Mouse (Mus musculus): ENCODE results near the gene A430033K04Rik. TPM values are rescaled to one million over a fixed set of nuclear protein-coding genes. Genes with fewer than 3 reads are reported as not detected.

The A430033K04Rik gene
- 1.4 and 2.2 TPM in 2 replicates for polyA plus RNA-seq (2012; rRNA removed; ENCODE audit: low replicate concordance)

DNA sequence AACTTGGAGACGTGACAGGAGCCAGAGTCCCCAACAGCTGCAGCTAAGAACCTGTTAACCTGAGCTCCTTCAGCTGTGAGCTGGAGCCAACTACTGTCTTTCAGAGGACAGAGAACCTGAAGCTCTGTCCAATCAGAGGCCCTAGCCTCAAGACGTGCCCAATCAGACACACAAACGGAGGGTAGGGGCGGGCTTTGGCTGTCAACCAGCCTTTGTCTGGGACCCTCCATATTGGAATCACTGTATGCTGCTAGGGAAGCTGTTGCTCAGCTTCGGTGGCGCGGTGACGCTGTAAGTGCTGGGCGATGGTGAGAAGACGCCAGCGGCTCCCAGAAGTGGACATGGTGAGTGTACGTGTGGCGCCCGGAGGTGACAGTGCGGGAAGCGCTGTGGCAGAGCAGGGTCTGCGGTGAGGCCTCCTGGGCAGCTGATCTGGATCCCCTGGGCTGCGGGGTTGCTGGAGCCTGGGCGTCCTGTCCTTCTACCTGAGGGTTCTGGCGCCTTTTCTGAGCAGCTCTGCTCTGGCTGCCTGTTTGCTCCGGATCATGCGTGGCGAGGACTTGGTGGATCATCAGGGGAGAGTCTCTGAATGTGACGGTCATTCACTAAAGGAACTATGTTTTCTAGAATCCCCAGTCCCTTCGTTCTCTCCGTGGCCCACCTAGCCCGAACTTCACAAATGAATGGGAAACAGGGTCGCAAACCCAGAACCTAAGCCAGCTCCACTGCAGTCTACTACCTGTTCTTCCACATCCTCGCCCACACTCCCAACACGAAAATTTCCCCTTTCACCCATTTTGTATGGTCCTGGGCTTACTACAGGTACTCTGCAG is at the start of gene A430033K04Rik:
TSS of gene A430033K04Rik (plus strand) at position 215 of the 833 bp plus-strand sequence.

DNA sequence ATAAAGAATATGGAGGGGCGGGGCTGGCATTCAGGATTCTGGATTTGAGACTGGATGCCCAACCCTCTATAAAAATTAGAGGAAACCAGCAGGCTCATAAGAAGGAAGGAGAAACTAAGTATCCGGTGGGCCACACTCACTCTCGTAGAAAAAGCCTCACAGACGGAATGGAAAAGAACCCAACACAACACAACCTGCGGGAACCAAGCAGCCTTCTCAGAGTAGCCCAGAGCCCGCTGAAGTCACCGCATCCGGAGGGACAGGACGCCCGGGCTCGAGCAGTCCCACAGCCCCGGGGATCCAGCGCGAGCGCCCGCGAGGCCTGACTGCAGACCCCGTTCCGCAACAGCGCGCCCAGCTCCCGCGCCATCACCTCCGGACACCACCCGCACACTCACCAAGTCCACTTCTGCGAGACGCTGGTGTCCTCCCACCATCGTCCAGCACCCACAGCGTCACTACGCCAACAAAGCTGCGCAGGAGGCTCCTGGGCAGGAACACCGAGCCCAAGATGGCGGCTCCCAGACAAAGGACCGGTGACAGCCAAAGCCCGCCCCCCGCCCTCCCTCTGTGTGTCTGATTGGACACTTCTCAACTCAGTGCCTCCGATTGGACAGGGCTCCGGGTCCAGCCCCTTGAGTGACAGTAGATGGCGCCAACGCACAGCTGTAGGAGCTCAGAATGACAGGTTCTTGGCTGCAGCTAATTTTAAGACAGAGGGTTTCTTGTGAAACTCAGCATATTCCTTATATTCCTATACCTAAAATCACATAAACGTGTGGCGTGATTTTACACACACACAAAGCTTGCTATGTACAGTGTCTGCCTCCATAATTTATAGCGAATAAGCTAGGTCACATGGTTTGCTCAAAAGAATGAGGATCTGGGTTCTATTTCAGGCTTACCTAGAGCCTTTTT is 3.2 kb upstream of the A430033K04Rik start, which contains the start of gene Zfp68:
TSS of gene Zfp68 (minus strand) at position 551 of the 918 bp plus-strand sequence.

Other genes with a start within 250 kb of the A430033K04Rik start
- gene Zfp157, start 181.4 kb upstream of the A430033K04Rik start, polyA plus RNA-seq (2012; rRNA removed; ENCODE audit: low replicate concordance), result 2.8 and 4.3 TPM in 2 replicates
- gene 1700123K08Rik, start 58.1 kb upstream of the A430033K04Rik start, polyA plus RNA-seq (2012; rRNA removed; ENCODE audit: low replicate concordance), result not detected in 2 replicates
- gene Zfp68, start 3.1 kb upstream of the A430033K04Rik start, polyA plus RNA-seq (2012; rRNA removed; ENCODE audit: low replicate concordance), result 3.7 and 9.9 TPM in 2 replicates
- 13.8 and 31.7 TPM in 2 replicates for gene Fam20c, start 131.7 kb downstream of the A430033K04Rik start, polyA plus RNA-seq (2012; rRNA removed; ENCODE audit: low replicate concordance)
- not detected in 2 replicates for gene Gm5294, start 197.2 kb downstream of the A430033K04Rik start, polyA plus RNA-seq (2012; rRNA removed; ENCODE audit: low replicate concordance)